Mouse (Mus musculus): ENCODE measurements at regions not wholly inside any gene's neighbourhood (a gene's known extent, or its start where the extent isn't known, plus 50 kb on each side); places are given as distances from the start of the nearest gene placed in this dataset.

- no peak for TF ChIP-seq CTCF (IDR thresholded peaks at IDR 0.05; ENCODE audit: borderline replicate concordance, insufficient read depth, low read length)
- TF ChIP-seq POLR2A (IDR thresholded peaks at IDR 0.05; ENCODE audit: low read depth, low read length) = no peak
These were observed 86.7 kb upstream of the Mylip start for GRCm38 (mm10) chr13:45302796-45303195.
